Mouse (Mus musculus) frontal cortex, postnatal 36 days (tissue): ENCODE results near the gene Kif3b.
A peak's percentile ranks its signal among the peaks of the same experiment; 100 is the strongest.
"Not testable (repeated sequence)": the region's sequence is repeated elsewhere in the genome, so short reads cannot be mapped to it uniquely, and the experiment has no call there.

ENCODE experiments used
- DNase-seq, 2 experiments: peaks; one replicate each; pipeline ENCODE4 v3.0.0; 2022; ENCODE audit warnings: low spot score in 2 of 2

Kif3b gene

GRCm38 (mm10) chr2:153290938-153291928 lies at the start of gene Kif3b:
Kif3b (plus strand) TSS chr2:153291413.
- DNase-seq, result peak; percentile 84 to 89

GRCm38 (mm10) chr2:153242156-153242555 lies 49.1 kb upstream of the Kif3b start:
- DNase-seq, result no peak

- DNase-seq, result no peak
Observed at GRCm38 (mm10) chr2:153249751-153250150, 41.5 kb upstream of the Kif3b start.

DNA sequence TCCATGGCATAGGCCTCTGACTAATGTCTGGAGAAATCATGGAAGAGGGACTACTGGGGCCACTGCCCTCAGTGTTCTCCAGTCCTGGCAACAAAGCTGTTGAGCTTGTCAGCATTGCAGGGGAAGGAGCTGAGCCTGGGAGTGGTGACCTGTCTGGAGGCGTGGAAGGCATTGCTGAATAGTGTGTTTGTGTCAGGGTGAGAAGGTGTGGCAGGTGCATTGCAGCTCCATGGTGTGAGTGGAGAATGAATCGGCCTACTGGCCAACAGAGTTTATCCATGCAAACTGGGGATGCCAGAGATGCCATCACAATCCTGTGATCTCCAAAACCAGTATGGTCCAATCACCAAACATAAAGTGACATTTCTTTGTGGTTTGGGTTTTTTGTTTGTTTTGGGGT lies 34.6 kb upstream of the Kif3b start:
- no peak for DNase-seq

DNA sequence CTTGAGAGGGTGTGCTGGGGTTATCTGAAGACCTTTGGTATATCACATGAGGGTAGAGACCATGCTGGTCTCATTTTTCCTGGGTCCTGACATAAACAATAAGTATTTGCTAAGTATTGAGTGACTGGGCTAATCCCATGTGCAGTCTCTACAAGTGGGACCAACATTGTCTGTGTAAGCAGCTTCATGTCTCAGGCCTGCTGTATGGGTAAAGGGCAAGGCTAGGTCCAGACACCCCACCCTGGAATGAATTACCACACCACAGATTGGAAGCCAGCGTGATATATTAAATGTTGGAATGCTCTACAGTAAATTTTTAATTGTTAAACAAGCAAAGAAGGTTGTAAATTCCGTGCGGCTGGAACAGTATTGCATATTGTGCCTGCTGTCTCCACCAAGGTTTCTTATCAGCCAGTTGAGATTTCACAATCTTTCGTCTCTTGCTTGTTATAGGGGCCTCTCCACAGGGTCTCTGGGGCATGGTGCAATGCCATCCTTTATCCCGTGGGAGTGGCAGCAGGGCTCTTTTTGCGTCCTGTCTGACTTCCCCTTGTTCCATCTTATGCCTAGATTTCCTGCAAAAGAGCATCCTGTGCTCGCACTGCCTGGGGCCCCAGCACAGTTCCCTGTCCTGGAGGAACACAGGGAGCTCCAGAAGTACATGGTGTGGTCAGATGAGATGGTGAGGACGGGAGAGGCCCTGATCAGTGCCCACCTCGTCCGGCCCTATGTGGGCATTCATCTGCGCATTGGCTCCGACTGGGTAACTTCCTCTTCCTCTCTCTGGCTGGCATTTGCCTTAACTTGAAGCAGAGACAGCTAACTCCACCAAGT lies 32.0 kb upstream of the Kif3b start:
- DNase-seq, result no peak

DNA sequence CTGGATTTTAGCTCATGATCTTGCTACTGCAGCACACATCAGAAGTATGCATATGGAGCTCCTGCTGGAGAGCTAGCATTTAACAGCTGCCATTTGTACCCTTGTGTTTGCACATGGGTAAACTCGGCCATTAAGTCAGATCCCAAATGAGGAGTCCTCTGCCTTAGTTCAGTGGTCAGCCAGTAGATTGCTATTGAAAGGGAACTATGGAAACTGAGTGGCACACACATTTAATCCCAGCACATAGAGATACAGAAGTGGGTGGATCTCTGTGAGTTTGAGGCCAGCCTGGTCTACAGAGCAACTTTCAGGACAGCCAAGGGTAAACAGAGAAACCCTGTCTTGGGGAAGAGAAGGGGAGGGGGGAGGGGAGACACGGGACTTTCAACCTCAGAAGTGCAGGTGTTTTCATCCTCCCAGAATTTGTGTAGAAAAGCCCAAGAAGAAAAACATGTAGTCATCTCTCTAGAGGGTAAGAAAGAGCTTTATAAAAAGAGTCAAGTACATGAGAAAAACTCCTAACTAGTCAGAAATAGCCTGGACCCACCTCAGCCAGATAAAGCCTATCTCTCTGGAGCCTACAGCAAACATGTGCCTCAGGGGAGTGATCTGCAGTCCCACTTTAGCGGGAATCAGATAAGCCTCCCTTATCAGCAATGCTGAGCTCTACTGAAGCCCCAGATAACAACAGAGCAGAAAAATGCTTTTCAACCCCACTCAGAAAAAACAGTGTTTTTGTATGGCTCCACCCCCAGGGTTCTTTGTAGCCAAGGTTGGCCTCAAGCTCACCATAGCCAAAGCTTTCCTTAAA lies 31.1 kb upstream of the Kif3b start:
- DNase-seq, result no peak

DNA sequence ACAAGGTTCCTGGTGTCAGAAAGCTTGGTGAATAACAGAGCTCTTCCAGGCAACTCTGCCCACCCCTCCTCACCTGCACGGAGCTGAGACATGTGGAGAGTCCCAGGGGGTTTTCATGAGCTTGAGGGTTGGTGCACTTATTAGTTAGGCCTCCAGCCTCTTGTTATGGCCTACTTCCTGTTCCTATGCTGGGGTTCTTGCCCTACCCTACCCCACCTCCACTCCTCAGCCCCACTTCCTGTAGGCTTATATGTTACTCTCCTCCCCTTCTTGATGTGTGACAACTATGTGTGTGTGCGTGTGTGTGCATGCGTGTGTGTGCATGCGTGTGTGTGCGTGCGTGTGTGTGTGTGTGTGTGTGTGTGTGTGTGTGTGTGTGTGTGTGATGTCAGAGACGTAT lies 28.2 kb upstream of the Kif3b start:
- DNase-seq, result no peak

GRCm38 (mm10) chr2:153267331-153267730 lies 23.9 kb upstream of the Kif3b start:
- no peak for DNase-seq

- DNase-seq, result not testable (repeated sequence)
Observed at GRCm38 (mm10) chr2:153270231-153270915, 20.8 kb upstream of the Kif3b start.

GRCm38 (mm10) chr2:153274200-153274918 lies 16.9 kb upstream of the Kif3b start:
- DNase-seq, result not testable (repeated sequence)

DNA sequence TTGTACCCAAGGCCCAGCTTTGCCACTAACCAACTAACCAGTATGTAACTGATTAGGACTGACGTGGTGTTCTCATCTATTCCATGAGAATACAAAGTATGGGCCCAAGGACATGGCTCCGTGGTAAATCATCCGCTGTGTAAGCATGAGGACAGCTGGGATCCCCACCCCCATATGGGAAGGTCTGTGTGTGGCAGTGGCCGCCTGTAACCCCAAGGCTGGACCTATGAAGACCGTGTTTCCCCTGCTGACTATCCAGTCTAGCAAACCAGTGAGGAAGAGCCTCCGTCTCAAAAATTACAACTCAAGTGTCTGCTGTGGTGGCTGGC lies 16.3 kb upstream of the Kif3b start:
- no peak for DNase-seq

DNA sequence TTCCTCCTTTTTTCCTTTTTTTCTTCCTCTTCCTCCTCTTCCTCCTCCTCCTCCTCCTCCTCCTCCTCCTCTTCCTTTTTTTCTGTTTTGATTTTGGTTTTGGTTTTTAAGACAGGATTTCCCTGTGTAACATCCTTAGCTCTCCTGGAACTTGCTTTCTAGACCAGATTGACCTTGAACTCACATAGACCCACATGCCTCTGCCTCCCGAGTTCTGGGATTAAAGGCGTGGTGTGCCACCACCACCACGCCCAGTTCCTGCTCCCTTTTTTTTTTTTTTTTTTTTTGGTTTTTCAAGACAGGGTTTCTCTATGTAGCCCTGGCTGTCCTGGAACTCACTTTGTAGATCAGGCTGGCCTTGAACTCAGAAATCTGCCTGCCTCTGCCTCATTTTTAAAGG lies 15.6 kb upstream of the Kif3b start:
- DNase-seq, result not testable (repeated sequence)

DNA sequence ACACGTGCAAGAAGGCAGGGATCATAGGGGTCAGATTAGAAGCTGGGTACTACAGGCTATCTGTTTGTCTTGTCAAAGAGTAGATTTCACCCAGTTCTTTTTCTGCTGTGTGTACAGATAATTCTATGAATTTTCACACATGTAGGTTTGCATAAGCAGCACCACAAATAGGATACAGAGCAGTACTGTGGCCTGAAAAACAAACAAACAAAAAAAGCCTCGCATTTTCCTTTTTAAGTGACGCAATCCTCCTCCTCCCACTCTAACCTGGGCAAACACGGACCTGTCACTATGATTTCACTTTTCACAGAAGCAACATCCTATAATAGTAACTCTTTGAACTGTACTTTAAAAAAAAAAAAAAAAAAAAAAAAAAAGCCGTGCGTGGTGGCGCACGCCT lies 14.8 kb upstream of the Kif3b start:
- no peak for DNase-seq

DNA sequence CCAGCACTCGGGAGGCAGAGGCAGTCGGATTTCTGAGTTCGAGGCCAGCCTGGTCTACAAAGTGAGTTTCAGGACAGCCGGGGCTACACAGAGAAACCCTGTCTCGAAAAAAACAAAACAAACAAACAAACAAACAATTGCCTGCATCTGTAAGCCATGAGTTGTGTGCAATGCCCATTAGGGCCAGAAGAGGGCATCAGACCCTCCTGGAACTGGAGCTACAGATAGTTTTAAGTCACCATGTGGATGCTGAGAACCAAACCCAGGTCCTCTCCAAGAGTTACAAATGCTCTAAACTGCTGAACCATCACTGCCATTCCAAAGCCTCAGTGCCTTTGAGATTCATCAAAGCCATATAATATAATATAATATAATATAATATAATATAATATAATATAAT lies 14.4 kb upstream of the Kif3b start:
- DNase-seq, result not testable (repeated sequence)

- no peak for DNase-seq
Observed at GRCm38 (mm10) chr2:153278357-153278756, 12.9 kb upstream of the Kif3b start.

GRCm38 (mm10) chr2:153283919-153284318 lies 7.3 kb upstream of the Kif3b start:
- DNase-seq, result no peak

DNA sequence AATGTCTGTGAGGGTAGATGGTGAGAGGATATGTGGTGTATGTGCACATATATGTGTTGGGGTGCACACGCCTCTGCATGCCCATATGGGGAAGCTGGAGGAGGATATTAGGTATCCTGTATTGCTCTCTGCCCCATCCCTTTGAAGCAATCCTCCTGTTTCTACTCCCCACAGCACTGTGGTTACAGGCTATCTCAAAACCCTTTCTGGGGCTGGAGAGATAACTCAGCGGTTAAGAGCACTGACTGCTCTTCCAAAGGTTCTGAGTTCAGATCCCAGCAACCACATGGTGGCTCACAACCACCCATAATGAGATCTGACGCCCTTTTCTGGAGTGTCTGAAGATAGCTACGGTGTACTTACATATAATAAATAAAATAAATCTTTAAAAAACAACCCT lies 4.7 kb upstream of the Kif3b start:
- no peak for DNase-seq

GRCm38 (mm10) chr2:153287835-153288234 lies 3.4 kb upstream of the Kif3b start:
- no peak for DNase-seq

DNA sequence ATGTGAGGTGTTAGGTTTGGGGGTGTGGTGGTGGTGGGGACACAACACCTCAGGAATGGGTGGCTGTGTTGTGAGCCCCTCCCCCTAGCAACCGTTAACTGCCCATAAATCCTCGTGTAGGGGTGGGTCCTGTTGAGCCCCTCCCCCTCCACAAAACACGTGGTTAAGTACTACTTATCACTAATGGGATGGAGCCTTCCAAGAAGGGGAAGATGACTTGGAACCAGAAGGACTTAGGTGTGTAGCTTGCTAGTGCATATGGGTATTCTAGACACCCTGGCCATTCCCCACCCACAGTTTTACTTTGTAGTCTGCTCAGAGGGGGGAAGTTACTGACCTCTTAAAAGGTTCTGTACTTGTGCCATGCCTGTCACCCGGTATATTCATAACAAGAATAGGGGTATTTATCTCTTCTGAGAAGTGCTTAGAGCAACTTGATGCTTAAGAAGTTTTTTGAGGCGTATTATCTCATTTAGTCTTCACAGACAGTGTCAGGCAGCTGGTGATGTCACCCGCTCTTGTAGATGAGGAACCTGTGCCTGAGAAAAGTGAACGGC lies 1.2 kb downstream of the Kif3b start:
- DNase-seq, result no peak

DNA sequence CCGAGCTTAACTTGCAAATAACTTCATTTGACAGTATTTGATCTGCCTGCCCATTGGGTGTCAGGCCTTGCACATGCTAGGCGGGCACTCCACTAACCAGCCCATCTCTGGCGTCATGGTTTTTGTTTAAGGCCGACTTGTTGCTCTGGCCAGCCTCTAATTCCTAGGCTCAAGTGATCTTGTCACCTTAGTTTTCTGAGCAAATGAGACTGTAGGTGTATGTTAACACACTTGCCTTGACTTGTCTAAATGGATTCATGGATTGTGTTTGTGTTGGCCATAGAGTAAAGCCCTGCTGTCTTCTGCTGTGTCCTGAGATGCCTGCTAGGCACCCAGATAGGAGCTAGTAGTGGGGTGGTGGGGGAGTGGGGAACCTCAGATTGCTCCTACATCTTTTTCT lies 4.0 kb downstream of the Kif3b start:
- no peak for DNase-seq
